Mouse (Mus musculus) stomach, embryonic 15.5 days (tissue): ENCODE results near the gene Serpina7. TPM values are rescaled to one million over a fixed set of nuclear protein-coding genes. Genes with fewer than 3 reads are reported as not detected.

Experiments
- polyA plus RNA-seq: library from polyadenylated mRNA; unstranded; fragments of >200 nt; fragmentation: Nextera tagmentation; extraction: Ambion mirVana; gene quantifications from 2 replicates; pipeline ENCODE4 v1.2.1, GENCODE M21; 2015

Serpina7 gene
- polyA plus RNA-seq, 1 experiment from 2014 or later, result 0.30 TPM

Other genes with a start within 250 kb of the Serpina7 start
- 28.3 and 33.8 TPM in 2 replicates for gene Nrk, start 170.8 kb downstream of the Serpina7 start, polyA plus RNA-seq
- gene 4930513O06Rik, start 1.0 kb upstream of the Serpina7 start, polyA plus RNA-seq, result 0.22 TPM in 1 of 2 replicates, not detected in the other
- gene 4933428M09Rik, start 94.0 kb upstream of the Serpina7 start, polyA plus RNA-seq, result not detected in 2 replicates
- 14.2 and 14.8 TPM in 2 replicates for gene Mum1l1, start 124.8 kb upstream of the Serpina7 start, polyA plus RNA-seq
- 0.14 TPM in 1 of 2 replicates, not detected in the other for gene Trap1a, start 248.4 kb upstream of the Serpina7 start, polyA plus RNA-seq